Mouse (Mus musculus): Measurements from ENCODE around the gene Tle2. TPM values are rescaled to one million over a fixed set of nuclear protein-coding genes. Genes with fewer than 3 reads are reported as not detected.

The Tle2 gene
- polyA plus RNA-seq, 1 experiment from 2014 or later, result 15.1 TPM

DNA sequence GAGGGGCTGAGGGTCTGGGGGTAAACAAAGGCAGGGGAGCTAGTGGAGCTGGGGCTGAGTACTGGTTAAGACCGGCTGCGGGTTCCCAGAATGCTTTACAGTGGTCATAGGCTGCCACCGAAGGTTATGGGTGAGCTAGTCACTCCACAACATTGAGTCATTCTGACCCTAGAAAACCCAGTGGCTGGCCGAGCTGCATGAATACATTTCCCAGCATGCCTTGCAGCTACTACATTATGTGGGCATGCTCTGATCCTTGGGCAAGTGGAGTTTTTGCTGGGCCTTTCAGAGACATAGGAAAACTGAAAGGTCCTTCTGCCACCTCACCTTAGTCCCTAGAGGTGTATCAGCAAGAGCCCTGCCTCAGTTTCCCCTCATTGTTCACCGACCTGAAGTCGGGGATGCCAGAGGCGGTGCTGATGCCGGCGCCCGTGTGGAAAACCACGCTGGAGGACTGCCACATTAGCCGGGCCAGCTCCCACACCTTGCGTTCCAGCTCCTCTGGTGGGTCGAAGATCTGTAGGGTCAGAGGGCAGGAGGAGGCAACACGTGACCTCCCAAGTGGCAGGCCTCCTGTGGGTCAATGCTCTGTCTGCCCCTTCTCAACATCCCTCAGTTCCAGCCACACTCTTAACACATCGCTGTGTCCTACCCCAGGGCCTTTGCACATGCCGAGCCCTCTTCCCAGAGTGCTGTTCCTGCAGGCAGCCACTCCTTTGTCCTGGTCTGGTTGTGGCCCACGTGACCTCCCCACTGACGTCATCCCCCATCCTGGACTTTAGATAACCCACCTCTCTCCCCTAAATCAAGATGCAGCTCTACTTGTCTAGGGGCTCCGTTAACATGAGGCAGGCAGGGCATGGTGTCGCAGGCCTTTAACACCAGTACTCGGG is 52.0 kb downstream of the Tle2 start:
- peak overlapping the region; percentile 78 for H3K4me3 ChIP-seq
- H3K9ac ChIP-seq, result peak overlapping the region; percentile 88
- 91% methylated on average over 22 of the region's 22 CpGs for WGBS
- no peaks in the 10 kb centered on the region for H3K9me3 ChIP-seq (replicated peaks)
- peak; percentile 8; the same call in 1 of the 2 replicates for ATAC-seq
- peaks cover 18% of the 10 kb centered on the region for H3K4me1 ChIP-seq
- 0 out of 2 replicates have a peak, but pooled peaks cover 3% of the 10 kb centered on the region for H3K27me3 ChIP-seq
- H3K27ac ChIP-seq, result peak overlapping the region; percentile 88; the same call in 1 of the 2 replicates
- peaks cover 41% of the 10 kb centered on the region for H3K36me3 ChIP-seq (ENCODE audit: poor library complexity, severe bottlenecking)
- peak overlapping the region; percentile 88 for H3K4me2 ChIP-seq

DNA sequence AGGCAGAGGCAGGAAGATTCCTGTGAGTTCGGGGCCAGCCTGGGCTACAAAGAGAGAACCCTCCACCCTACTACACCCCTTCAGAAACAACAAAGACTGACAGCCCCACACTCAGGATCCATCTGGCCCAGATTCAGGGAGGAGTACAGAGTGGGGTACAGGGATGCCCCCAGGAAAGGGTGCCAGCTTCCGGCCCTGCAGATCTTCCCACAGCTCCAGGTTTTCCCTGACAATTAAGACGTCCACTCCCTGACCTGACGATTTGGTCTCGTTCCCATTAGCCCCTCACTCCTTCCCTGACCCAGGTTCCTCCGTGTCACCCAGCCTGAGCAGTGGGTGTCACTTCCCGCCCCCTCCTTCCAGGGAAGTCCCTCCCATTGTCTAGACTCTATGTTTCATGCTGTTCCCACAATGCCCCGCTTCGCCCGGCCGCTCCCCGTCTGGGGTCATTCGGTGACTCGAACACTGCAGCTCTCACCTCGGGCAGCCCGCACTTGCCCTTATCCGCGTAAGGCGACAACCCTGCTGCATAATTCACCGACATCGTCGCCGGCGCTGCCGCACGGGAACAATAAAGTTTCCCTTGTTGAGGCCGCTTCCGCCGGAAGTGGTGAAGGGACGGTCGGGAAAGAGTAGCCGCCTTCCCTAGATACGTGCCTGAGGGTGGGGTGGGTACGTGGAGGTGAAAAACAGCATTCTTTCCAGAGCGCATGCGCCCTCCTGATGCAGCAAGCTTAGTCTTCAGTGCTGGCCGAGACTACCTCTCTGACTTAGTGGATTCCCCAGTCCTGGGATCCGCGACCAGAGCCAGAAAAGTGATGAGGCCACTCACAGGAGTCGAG is 52.9 kb downstream of the Tle2 start, which contains the start of gene Sirt6:
TSS of gene Sirt6 (minus strand) at position 804 of the 842 bp plus-strand sequence.
- Histone ChIP-seq H3K4me2 (peak within 1 kb of the TSS; percentile 88), H3K27me3 (0 out of 2 replicates have a peak, but pooled peaks cover 3% of the 10 kb centered on the region), H3K4me1 (peaks cover 18% of the 10 kb centered on the region), H3K9ac (peak within 1 kb of the TSS; percentile 88), H3K27ac (peak within 1 kb of the TSS; percentile 88), H3K4me3 (peak within 1 kb of the TSS; percentile 78), H3K9me3 (replicated peaks) (no peaks in the 10 kb centered on the region), H3K36me3 (ENCODE audit: poor library complexity, severe bottlenecking) (peaks cover 33% of the 10 kb centered on the region)
- 6% methylated on average over 40 of the region's 40 CpGs for WGBS
- peak; percentile 93 for ATAC-seq

DNA sequence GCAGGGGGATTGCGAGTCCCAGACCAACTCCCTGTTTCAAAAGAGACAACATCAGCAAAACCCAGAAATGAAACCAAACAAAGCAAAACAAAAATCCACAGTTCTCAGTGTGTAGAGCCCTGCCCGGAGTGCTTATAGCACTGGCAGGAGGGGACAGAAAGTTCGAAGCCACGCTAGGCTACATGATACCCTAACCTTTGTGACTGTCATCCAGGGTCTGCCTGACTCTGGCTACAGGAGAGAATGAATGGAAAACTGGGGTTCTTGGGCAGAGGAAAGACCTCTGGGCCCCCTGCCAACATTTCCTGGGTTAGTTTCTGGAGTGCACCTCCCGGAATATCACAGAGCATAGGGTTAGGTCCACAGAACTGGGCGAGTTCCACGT is 53.5 kb downstream of the Tle2 start:
- 65% methylated on average over 7 of the region's 7 CpGs for WGBS
- H3K4me2 ChIP-seq, result peak overlapping the region; percentile 88
- H3K9ac ChIP-seq, result peak overlapping the region; percentile 88
- no peaks in the 10 kb centered on the region for H3K9me3 ChIP-seq (replicated peaks)
- H3K27me3 ChIP-seq, result 0 out of 2 replicates have a peak, but pooled peaks cover 3% of the 10 kb centered on the region
- ATAC-seq, result peak; percentile 54
- peaks cover 18% of the 10 kb centered on the region for H3K4me1 ChIP-seq
- H3K36me3 ChIP-seq (ENCODE audit: poor library complexity, severe bottlenecking), result peaks cover 27% of the 10 kb centered on the region
- peak overlapping the region; percentile 88 for H3K27ac ChIP-seq
- H3K4me3 ChIP-seq, result peak overlapping the region; percentile 78

DNA sequence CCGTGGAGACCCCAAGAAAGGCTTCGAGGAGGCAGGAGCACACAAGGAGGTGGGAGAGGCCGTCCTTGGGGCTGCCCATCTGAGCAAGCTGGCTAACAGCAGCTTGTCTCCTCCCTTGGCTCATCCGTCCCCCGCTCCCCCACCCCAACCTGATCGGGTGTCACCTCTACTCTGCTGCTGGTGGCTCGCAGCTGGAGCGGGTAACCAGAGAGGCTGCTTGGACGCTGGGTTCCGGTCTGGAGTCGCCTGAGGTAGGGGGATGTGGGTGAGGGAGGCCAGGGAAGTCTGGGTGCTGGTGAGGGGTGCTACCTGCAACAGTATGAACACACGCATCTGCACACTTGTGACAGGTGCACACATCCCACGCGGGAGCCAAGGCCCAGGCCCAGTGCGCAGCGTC is 54.0 kb downstream of the Tle2 start, which contains the start of gene Ankrd24:
TSS of gene Ankrd24 (plus strand) at position 151 of the 400 bp plus-strand sequence.
- no peaks in the 10 kb centered on the region for H3K9me3 ChIP-seq (replicated peaks)
- 0 out of 2 replicates have a peak, but pooled peaks cover 3% of the 10 kb centered on the region for H3K27me3 ChIP-seq
- ATAC-seq, result no peak
- peak within 1 kb of the TSS; percentile 88 for H3K9ac ChIP-seq
- peak within 1 kb of the TSS; percentile 88 for H3K27ac ChIP-seq
- H3K36me3 ChIP-seq (ENCODE audit: poor library complexity, severe bottlenecking), result peaks cover 23% of the 10 kb centered on the region
- H3K4me1 ChIP-seq, result peaks cover 20% of the 10 kb centered on the region
- peak within 1 kb of the TSS; percentile 88 for H3K4me2 ChIP-seq
- H3K4me3 ChIP-seq, result peak within 1 kb of the TSS; percentile 78
- WGBS, result 88% methylated on average over 16 of the region's 16 CpGs

DNA sequence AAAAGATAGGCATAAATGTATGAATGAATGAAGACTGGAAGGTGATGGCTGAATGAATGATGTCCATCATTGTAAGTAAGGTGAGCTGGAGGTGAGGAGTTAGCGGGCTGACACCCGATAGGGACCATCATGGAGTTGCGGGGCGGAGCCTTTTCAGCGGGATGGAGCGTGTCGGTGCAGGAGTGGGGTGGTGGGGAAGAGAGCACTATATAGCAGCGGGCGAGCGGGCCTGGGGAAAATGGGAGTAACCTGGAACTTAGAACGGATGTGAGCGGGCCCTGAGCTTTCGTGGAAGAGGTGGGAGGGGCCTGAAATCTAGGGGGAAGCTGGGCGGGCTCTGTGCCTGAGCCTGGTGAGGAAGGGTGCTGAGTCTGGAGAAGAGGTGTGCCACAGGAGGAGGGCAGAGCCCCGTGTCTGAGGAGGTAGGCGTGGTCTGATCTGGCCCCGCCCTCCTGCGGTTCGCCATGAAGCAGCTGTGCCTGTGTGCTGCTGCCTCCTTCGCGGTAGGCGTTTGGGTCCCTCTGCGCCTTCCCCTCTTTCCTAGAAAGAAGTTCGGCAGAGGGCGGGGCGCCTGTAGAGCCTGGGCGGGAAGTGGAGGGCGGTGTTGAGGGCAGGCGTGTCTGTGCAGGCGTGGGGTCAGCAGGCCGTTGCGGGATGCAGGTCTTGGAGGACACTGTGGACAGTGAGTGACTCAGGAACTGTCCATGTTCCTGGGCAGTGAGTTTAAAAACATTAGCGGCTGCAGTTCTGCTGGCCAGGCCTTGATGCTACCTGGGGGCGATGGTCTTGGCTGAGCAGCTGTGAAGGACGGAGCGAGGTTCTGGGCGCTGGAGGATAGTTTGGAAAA is 59.1 kb downstream of the Tle2 start:
- Histone ChIP-seq H3K4me3 (peak overlapping the region; percentile 43), H3K4me1 (peaks cover 10% of the 10 kb centered on the region), H3K36me3 (ENCODE audit: poor library complexity, severe bottlenecking) (no peaks in the 10 kb centered on the region), H3K27ac (no peak overlapping the region), H3K4me2 (peak overlapping the region; percentile 71), H3K27me3 (peaks cover 10% of the 10 kb centered on the region; the same call in 1 of the 2 replicates), H3K9ac (peak overlapping the region; percentile 68), H3K9me3 (replicated peaks) (no peaks in the 10 kb centered on the region)
- peak; percentile 92 for ATAC-seq
- 3% methylated on average over 37 of the region's 37 CpGs for WGBS

DNA sequence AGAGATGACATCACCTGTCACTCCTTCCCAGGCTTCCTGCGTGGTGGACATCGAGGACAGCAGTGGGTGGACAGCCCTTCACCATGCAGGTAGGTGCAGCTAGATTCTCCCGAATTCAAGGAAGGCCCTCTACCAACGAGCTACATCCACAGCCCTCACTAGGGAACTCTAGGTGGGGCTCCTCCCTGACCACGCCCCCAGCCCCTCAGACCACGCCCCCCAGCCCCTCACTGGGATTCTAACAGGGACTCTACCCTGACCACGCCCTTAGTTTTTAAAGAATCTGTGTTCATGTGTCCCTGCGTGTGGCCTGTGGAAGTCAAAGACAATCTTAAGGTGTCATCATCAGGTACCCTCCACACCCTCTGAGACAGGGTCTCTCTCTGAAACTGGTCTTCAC is 62.0 kb downstream of the Tle2 start:
- no peak overlapping the region for H3K27ac ChIP-seq
- H3K4me2 ChIP-seq, result no peak overlapping the region
- H3K9ac ChIP-seq, result no peak overlapping the region
- no peaks in the 10 kb centered on the region for H3K36me3 ChIP-seq (ENCODE audit: poor library complexity, severe bottlenecking)
- WGBS, result 18% methylated on average over 8 of the region's 8 CpGs
- no peak for ATAC-seq
- no peak overlapping the region for H3K4me3 ChIP-seq
- H3K27me3 ChIP-seq, result peaks cover 8% of the 10 kb centered on the region; the same call in 1 of the 2 replicates
- H3K9me3 ChIP-seq (replicated peaks), result no peaks in the 10 kb centered on the region
- peaks cover 15% of the 10 kb centered on the region for H3K4me1 ChIP-seq

DNA sequence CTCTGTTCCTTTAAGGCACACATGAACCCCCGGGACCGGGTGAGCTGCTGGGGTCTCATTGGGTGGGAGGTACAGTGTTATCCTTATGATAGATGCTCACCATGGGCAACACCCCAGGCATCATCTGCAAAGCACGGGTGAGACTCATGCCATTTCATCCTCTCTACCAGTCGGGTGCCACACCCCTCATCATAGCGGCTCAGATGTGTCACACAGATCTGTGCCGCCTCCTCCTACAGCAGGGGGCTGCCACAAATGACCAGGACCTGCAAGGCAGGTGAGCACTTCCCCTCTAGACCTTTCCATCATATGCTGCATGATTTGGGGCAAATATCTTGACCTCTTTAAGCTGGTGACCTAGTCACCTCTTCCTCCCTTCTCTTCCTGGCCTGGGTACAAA is 63.7 kb downstream of the Tle2 start:
- Histone ChIP-seq H3K4me2 (no peak overlapping the region), H3K4me3 (no peak overlapping the region), H3K9ac (no peak overlapping the region), H3K27ac (no peak overlapping the region), H3K9me3 (replicated peaks) (no peaks in the 10 kb centered on the region), H3K36me3 (ENCODE audit: poor library complexity, severe bottlenecking) (no peaks in the 10 kb centered on the region), H3K4me1 (peaks cover 33% of the 10 kb centered on the region), H3K27me3 (peaks cover 8% of the 10 kb centered on the region; the same call in 1 of the 2 replicates)
- WGBS, result 71% methylated on average over 6 of the region's 6 CpGs
- no peak for ATAC-seq

Other genes with a start within 250 kb of the Tle2 start
- 2.6 and 3.8 TPM in 2 replicates for gene Tbxa2r, start 245.8 kb upstream of the Tle2 start, polyA plus RNA-seq (2015; fragmentation: Nextera tagmentation; extraction: Ambion mirVana)
- gene Gipc3, start 231.3 kb upstream of the Tle2 start, polyA plus RNA-seq (2015; fragmentation: Nextera tagmentation; extraction: Ambion mirVana), result not detected in 2 replicates
- 60.6 and 61.1 TPM in 2 replicates for gene Hmg20b, start 224.1 kb upstream of the Tle2 start, polyA plus RNA-seq (2015; fragmentation: Nextera tagmentation; extraction: Ambion mirVana)
- 6.3 and 6.8 TPM in 2 replicates for gene Mfsd12, start 217.1 kb upstream of the Tle2 start, polyA plus RNA-seq (2015; fragmentation: Nextera tagmentation; extraction: Ambion mirVana)
- 0.44 and 0.45 TPM in 2 replicates for gene 4930404N11Rik, start 208.7 kb upstream of the Tle2 start, polyA plus RNA-seq (2015; fragmentation: Nextera tagmentation; extraction: Ambion mirVana)
- 117 and 128 TPM in 2 replicates for gene Fzr1, start 196.0 kb upstream of the Tle2 start, polyA plus RNA-seq (2015; fragmentation: Nextera tagmentation; extraction: Ambion mirVana)
- gene Dohh, start 190.1 kb upstream of the Tle2 start, polyA plus RNA-seq (2015; fragmentation: Nextera tagmentation; extraction: Ambion mirVana), result 76.7 and 87.3 TPM in 2 replicates
- 4.2 and 5.8 TPM in 2 replicates for gene Gm48551, start 190.1 kb upstream of the Tle2 start, polyA plus RNA-seq (2015; fragmentation: Nextera tagmentation; extraction: Ambion mirVana)
- gene Gm48552, start 185.6 kb upstream of the Tle2 start, polyA plus RNA-seq (2015; fragmentation: Nextera tagmentation; extraction: Ambion mirVana), result 2.1 and 2.3 TPM in 2 replicates
- 1.8 TPM in 2 replicates for gene Smim24, start 181.5 kb upstream of the Tle2 start, polyA plus RNA-seq (2015; fragmentation: Nextera tagmentation; extraction: Ambion mirVana)
- gene Nfic, start 118.9 kb upstream of the Tle2 start, polyA plus RNA-seq (2015; fragmentation: Nextera tagmentation; extraction: Ambion mirVana), result 18.5 and 25.2 TPM in 2 replicates
- 48.8 and 57.4 TPM in 2 replicates for gene Celf5, start 91.9 kb upstream of the Tle2 start, polyA plus RNA-seq (2015; fragmentation: Nextera tagmentation; extraction: Ambion mirVana)
- gene Ncln, start 78.2 kb upstream of the Tle2 start, polyA plus RNA-seq (2015; fragmentation: Nextera tagmentation; extraction: Ambion mirVana), result 56.8 and 60.9 TPM in 2 replicates
- gene S1pr4, start 74.4 kb upstream of the Tle2 start, polyA plus RNA-seq (2015; fragmentation: Nextera tagmentation; extraction: Ambion mirVana), result 0.52 and 0.53 TPM in 2 replicates
- 0.48 and 0.57 TPM in 2 replicates for gene Gna15, start 50.3 kb upstream of the Tle2 start, polyA plus RNA-seq (2015; fragmentation: Nextera tagmentation; extraction: Ambion mirVana)
- gene Gna11, start 29.4 kb upstream of the Tle2 start, polyA plus RNA-seq (2015; fragmentation: Nextera tagmentation; extraction: Ambion mirVana), result 79.0 and 84.3 TPM in 2 replicates
- 430 and 502 TPM in 2 replicates for gene Aes, start 15.1 kb upstream of the Tle2 start, polyA plus RNA-seq (2015; fragmentation: Nextera tagmentation; extraction: Ambion mirVana)
- 1.8 and 4.1 TPM in 2 replicates for gene Tle6, start 26.5 kb downstream of the Tle2 start, polyA plus RNA-seq (2015; fragmentation: Nextera tagmentation; extraction: Ambion mirVana)
- 2.0 and 3.7 TPM in 2 replicates for gene BC025920, start 31.7 kb downstream of the Tle2 start, polyA plus RNA-seq (2015; fragmentation: Nextera tagmentation; extraction: Ambion mirVana)
- 56.6 and 65.3 TPM in 2 replicates for gene Sirt6, start 53.2 kb downstream of the Tle2 start, polyA plus RNA-seq (2015; fragmentation: Nextera tagmentation; extraction: Ambion mirVana)
- gene Ankrd24, start 54.0 kb downstream of the Tle2 start, polyA plus RNA-seq (2015; fragmentation: Nextera tagmentation; extraction: Ambion mirVana), result 6.4 and 6.9 TPM in 2 replicates
- gene Gm10778, start 74.5 kb downstream of the Tle2 start, polyA plus RNA-seq (2015; fragmentation: Nextera tagmentation; extraction: Ambion mirVana), result 5.4 and 5.6 TPM in 2 replicates
- 22.8 and 23.2 TPM in 2 replicates for gene Zfp433, start 130.3 kb downstream of the Tle2 start, polyA plus RNA-seq (2015; fragmentation: Nextera tagmentation; extraction: Ambion mirVana)
- 12.3 and 19.5 TPM in 2 replicates for gene Gm3055, start 196.6 kb downstream of the Tle2 start, polyA plus RNA-seq (2015; fragmentation: Nextera tagmentation; extraction: Ambion mirVana)
- 2.8 and 4.3 TPM in 2 replicates for gene Gm4767, start 237.6 kb downstream of the Tle2 start, polyA plus RNA-seq (2015; fragmentation: Nextera tagmentation; extraction: Ambion mirVana)

All from forebrain, embryonic 13.5 days (tissue).